Mouse (Mus musculus) cerebellum, adult (tissue): ENCODE data around the gene March6.

ENCODE experiments used
- ATAC-seq: cut with Nextera tagmentation; 2 replicates; pipeline ENCODE4 v1.9.2; 2017; ENCODE audit warnings: mild to moderate bottlenecking, moderate library complexity, mixed read lengths; ENCODE audit not compliant: insufficient number of reproducible peaks, low FRiP score, low TSS enrichment

Gene March6

GRCm38 (mm10) chr15:31530659-31531445 is at the start of gene March6:
March6 (minus strand) TSS chr15:31531053.
- peak; percentile 94 for ATAC-seq

- ATAC-seq = no peak
Measured at GRCm38 (mm10) chr15:31576076-31576475, 45.2 kb upstream of the March6 start.

- no peak for ATAC-seq
Measured at GRCm38 (mm10) chr15:31573692-31574091, 42.8 kb upstream of the March6 start.

- no peak for ATAC-seq
Measured at GRCm38 (mm10) chr15:31573287-31573686, 42.4 kb upstream of the March6 start.

GRCm38 (mm10) chr15:31571906-31572722 is 41.3 kb upstream of the March6 start:
- ATAC-seq = no peak

- ATAC-seq = no peak
Measured at GRCm38 (mm10) chr15:31570959-31571358, 40.1 kb upstream of the March6 start.

- no peak for ATAC-seq
Measured at GRCm38 (mm10) chr15:31569325-31570022, 38.6 kb upstream of the March6 start.

- ATAC-seq = no peak
Measured at GRCm38 (mm10) chr15:31568581-31568996, 37.7 kb upstream of the March6 start.

GRCm38 (mm10) chr15:31567431-31567830 is 36.6 kb upstream of the March6 start:
- ATAC-seq = no peak

GRCm38 (mm10) chr15:31565786-31566185 is 34.9 kb upstream of the March6 start:
- ATAC-seq = no peak

- ATAC-seq = no peak
Measured at GRCm38 (mm10) chr15:31565184-31565583, 34.3 kb upstream of the March6 start, which contains the start of gene Cmbl. Cmbl (plus strand) TSS chr15:31565389.

GRCm38 (mm10) chr15:31563577-31564546 is 33.0 kb upstream of the March6 start:
- ATAC-seq = no peak

GRCm38 (mm10) chr15:31562847-31563246 is 32.0 kb upstream of the March6 start:
- ATAC-seq = no peak

- no peak for ATAC-seq
Measured at GRCm38 (mm10) chr15:31561976-31562375, 31.1 kb upstream of the March6 start.

GRCm38 (mm10) chr15:31561390-31561789 is 30.5 kb upstream of the March6 start:
- ATAC-seq = no peak

GRCm38 (mm10) chr15:31554855-31555254 is 24.0 kb upstream of the March6 start:
- no peak for ATAC-seq

- no peak for ATAC-seq
Measured at GRCm38 (mm10) chr15:31550381-31550780, 19.5 kb upstream of the March6 start.

- no peak for ATAC-seq
Measured at GRCm38 (mm10) chr15:31547421-31547820, 16.6 kb upstream of the March6 start.

- no peak for ATAC-seq
Measured at GRCm38 (mm10) chr15:31546291-31546690, 15.4 kb upstream of the March6 start.

GRCm38 (mm10) chr15:31545058-31545457 is 14.2 kb upstream of the March6 start:
- ATAC-seq = no peak
